Mouse (Mus musculus) bone marrow, adult 2 months (tissue): Measurements from ENCODE around the gene Il15ra. TPM values are rescaled to one million over a fixed set of nuclear protein-coding genes. Genes with fewer than 3 reads are reported as not detected.
A peak's percentile ranks its signal among the peaks of the same experiment; 100 is the strongest.
"Not testable (repeated sequence)": the region's sequence is repeated elsewhere in the genome, so short reads cannot be mapped to it uniquely, and the experiment has no call there.

ENCODE experiments used
- H3K27ac ChIP-seq: fragments of 200-500 bp; 2 replicates; pipeline ENCODE4 v1.5.1; 2012; ENCODE audit warnings: low read depth, mild to moderate bottlenecking, control low read depth, inconsistent platforms, low read length; ENCODE audit not compliant: control insufficient read depth, poor library complexity, insufficient read depth
- H3K4me1 ChIP-seq: fragments of 200-500 bp; 2 replicates; pipeline ENCODE4 v1.6.1; 2011; ENCODE audit warnings: low read length; ENCODE audit not compliant: control insufficient read depth, insufficient read depth
- H3K4me3 ChIP-seq: fragments of 200-500 bp; replicated peaks from 2 replicates; pipeline ENCODE3; 2011; ENCODE audit warnings: mild to moderate bottlenecking, low read depth, low read length, control low read depth; ENCODE audit not compliant: control insufficient read depth
- CTCF ChIP-seq: fragments of 200-500 bp; IDR thresholded peaks from 2 replicates; pipeline ENCODE4 v1.5.1; 2011; ENCODE audit warnings: low read length, control low read depth; ENCODE audit not compliant: control insufficient read depth, insufficient read depth
- POLR2A ChIP-seq: fragments of 200-500 bp; IDR thresholded peaks from 2 replicates; pipeline ENCODE4 v1.6.1; 2011; ENCODE audit warnings: low read depth, mild to moderate bottlenecking, control low read depth, low read length, borderline replicate concordance; ENCODE audit not compliant: control insufficient read depth
- WGBS: fragments of 180-500 bp; shearing (Covaris S2); methylation state at CpG from one replicate; pipeline ENCODE4 v1.1.7; 2018; 5-methylcytosine and 5-hydroxymethylcytosine counted together
- polyA plus RNA-seq: library from polyadenylated mRNA; stranded (reverse); fragments of >200 nt; gene quantifications from 2 replicates; pipeline ENCODE4 v1.2.4, GENCODE M21; 2011; ENCODE audit warnings: low replicate concordance; ENCODE audit not compliant: missing spikeins, insufficient read depth, insufficient read length

Il15ra gene
- polyA plus RNA-seq, 1 experiment: 10.4 TPM

DNA sequence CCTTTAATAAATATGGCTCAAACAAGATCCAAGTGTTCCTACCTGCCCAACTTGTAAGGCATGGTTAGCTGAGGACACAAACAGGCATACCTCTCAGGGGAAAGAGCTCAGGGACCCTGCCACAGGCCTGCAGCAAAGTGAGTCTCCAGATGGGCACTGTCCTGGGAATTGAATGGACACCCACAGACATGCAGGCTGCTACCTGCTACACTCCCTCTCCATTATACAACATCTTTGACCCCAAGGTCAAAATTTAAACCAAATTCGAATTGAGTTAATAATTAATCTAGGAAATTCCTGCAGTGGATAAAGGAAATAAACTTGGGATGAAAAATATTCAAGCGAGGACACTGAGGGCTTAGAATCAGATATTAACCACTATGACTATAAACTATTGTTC is 9.2 kb upstream of the Il15ra start:
- Histone ChIP-seq H3K4me3 (no peak overlapping the region), H3K4me1 (no peaks in the 10 kb centered on the region; the same call in 1 of the 2 replicates), H3K27ac (no peak overlapping the region)
- WGBS: 75% methylated on average over 2 of the region's 2 CpGs
- TF ChIP-seq POLR2A (no peak), CTCF (no peak)

DNA sequence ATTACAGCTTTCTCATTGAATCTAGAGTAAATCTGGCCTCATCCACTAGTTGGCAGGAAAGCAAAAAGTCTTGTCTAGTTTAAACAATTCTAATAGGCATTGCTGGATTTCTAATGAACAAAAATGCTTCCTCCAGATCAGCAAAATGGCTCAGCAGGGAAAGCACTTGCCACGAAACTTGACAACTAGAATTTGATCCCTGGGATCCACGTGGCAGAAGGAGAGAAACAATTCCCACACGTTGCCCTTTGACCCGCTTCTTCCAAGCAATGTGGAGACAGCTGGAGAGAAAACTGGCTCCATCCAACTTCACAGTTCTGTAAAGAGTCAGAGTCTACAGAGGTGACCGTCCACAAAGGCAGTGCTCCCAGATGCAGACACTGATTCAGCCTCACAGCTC is 6.1 kb upstream of the Il15ra start:
- Histone ChIP-seq H3K27ac (no peak overlapping the region), H3K4me1 (no peaks in the 10 kb centered on the region), H3K4me3 (no peak overlapping the region)
- TF ChIP-seq CTCF (no peak), POLR2A (no peak)
- 81% methylated on average over 5 of the region's 5 CpGs for WGBS

DNA sequence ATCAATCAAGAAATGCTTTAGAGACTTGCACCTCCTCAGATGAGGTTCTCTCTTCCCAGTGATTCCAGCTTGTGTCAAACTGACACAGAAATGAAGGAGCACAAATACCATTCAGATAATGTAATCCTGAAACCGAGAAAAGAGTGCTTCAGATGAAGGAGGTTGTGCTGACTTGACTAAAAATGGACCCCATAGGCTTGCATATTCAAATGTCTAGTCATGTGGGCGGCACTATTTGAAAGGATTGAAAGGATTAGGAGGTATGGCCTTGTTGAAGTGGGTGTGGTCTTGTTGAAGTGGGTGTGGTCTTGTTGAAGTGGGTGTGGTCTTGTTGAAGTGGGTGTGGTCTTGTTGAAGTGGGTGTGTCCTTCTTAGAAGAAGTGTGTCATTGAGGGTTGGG is 5.2 kb upstream of the Il15ra start:
- Histone ChIP-seq H3K4me3 (no peak overlapping the region), H3K4me1 (no peaks in the 10 kb centered on the region), H3K27ac (no peak overlapping the region)
- 89% methylated on average over 2 of the region's 2 CpGs for WGBS
- TF ChIP-seq POLR2A: no peak

DNA sequence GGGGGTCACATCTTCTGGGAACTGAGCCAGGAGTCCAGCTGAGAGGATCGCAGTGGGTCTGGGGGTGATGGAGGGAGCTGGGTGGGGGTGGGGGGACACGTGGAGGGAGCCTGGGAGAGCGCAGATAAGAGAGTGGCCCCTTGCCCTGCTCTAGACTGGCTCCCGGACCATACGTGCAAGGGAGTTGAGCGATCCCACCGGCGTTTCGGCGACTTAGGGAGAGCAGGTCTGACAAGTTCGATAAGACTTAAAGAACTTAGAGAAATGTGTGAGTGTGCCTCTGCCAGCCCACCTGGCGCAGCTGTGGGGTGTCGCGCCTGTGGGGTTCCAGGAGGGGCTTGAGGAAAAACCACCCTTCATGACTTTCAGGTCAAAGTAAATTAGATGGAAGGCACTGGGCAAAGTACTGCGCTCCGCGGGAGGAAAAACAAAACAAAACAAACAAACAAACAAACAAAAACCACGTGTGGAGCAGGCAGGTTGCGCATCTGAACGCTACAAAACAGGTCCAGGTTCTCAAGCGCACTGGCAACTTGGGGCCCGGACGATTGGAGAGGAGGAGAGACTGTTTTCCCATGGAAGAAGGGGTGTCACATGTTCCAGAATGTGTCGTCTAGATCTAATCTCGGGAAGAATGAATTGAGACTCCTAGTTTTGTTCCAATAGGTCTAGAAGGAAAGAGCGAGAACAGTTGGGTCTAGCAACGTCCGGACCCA is 1.1 kb downstream of the Il15ra start:
- Histone ChIP-seq H3K4me3 (peak overlapping the region; percentile 95), H3K4me1 (peaks cover 3% of the 10 kb centered on the region; the same call in 1 of the 2 replicates), H3K27ac (no peak overlapping the region)
- 8% methylated on average over 28 of the region's 28 CpGs for WGBS
- no peak for TF ChIP-seq POLR2A
- TF ChIP-seq CTCF: no peak

DNA sequence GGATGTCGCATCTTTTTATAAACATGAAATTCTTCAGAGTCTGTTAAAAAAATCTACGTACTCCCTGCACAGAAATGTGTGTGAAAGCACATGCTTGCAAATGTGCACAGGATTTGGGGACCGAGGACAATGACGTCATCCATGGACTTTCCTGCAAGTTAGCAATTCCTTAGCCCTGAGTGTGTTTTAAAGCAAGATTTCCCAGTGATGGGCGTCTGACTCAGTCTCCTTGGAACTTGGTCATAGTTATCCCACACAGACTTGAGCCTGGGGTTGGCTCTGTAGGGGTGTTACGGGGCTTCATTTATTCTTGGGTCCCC is 1.6 kb downstream of the Il15ra start:
- no peak overlapping the region for H3K4me3 ChIP-seq
- TF ChIP-seq POLR2A (no peak), CTCF (no peak)

DNA sequence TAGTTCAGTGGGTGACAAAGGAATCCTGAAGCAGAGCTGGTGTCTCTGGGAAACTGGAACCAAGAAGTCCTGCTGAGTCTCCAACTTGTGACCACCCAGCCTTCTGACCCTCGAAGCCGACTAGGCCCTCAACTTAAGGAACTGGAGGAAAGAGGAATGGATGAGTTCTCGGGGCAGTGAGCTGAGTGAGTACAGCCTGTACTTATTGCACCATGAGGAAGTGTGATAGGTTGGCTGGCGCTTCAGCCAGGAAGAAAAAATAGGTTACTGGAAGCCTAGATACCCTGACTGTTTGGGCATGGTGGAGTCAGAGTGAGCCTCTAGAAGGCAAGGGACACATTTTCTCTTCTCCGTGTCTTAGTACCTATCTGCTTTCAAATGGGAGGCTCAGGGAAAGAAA is 3.4 kb downstream of the Il15ra start:
- WGBS: 20% methylated on average over 5 of the region's 5 CpGs
- peaks cover 3% of the 10 kb centered on the region; the same call in 1 of the 2 replicates for H3K4me1 ChIP-seq
- no peak overlapping the region for H3K27ac ChIP-seq
- TF ChIP-seq POLR2A (no peak), CTCF (no peak)
- no peak overlapping the region for H3K4me3 ChIP-seq

More for the DNA sequence above, 1.6 kb downstream of the Il15ra start:
- Histone ChIP-seq H3K27ac (no peak overlapping the region), H3K4me1 (peaks cover 3% of the 10 kb centered on the region; the same call in 1 of the 2 replicates)
- 55% methylated on average over 6 of the region's 6 CpGs for WGBS

DNA sequence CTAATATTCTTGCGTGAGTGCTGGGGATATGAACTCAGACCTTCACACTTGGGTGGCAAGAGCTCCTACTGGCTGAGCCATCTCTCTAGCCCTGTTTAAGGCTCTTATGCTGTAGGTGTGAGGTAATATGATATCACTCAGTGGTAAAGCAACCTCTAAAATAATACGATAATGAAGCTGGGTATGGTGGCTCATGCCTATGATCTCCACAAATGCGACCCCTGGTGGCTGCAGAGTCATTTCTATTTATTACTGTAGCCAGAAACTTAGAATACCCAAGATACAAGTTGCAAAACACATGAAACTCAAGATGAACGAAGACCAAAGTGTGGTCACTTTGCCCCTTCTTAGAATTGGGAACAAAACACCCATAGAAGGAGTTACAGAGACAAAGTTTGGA is 5.0 kb downstream of the Il15ra start:
- WGBS: 36% methylated on average over 4 of the region's 4 CpGs
- not testable (repeated sequence) for H3K4me1 ChIP-seq, H3K4me3 ChIP-seq, H3K27ac ChIP-seq
- peak; percentile 40; the same call in 1 of the 2 replicates for TF ChIP-seq CTCF

DNA sequence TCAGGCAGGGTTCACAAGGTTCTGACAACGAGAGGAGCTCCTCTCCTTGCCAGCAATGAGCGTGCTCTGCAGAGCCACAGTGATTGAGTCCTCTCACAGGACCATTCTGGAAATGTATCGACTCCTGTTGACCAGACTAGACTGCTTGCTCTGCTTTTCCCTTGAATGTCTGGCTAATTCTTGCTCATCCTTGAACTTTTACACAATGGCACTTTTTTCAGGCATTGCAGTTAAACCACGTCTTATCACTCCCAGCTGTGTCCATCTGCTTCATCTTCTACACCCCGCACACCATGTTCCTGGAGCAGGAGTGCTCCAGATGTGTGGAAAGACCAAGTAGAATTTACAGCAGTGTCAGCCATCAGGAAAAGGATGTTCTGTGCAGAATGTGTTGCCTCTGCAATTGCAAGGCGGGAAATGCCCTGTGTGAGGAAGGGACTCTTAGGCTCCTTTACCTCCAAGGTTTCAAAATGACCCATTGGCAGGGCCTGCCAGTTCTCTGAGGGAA is 7.4 kb downstream of the Il15ra start:
- Histone ChIP-seq H3K27ac (no peak overlapping the region), H3K4me1 (peaks cover 3% of the 10 kb centered on the region; the same call in 1 of the 2 replicates), H3K4me3 (no peak overlapping the region)
- WGBS: 79% methylated on average over 6 of the region's 6 CpGs
- TF ChIP-seq CTCF (no peak), POLR2A (no peak)

DNA sequence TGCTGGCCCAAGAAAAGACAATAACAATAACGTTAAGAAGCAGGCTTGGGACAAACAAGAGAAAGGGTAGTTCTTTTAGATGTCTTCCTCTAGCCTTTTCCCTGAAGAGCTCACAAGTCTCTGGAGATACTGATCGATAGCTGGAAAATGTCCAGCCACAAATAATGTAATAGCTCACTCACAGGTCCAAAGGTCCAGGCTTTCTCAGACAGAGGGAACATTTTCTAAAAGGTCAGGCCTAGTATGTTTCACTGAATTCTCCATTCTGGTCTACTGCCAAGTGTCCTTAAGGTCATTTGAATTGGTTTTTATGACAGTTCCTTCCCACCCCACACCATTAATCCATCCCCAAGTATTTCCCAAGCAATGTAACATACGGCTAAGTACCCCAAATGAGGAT is 7.9 kb downstream of the Il15ra start:
- Histone ChIP-seq H3K27ac (no peak overlapping the region), H3K4me3 (no peak overlapping the region), H3K4me1 (peaks cover 3% of the 10 kb centered on the region; the same call in 1 of the 2 replicates)
- 69% methylated on average over 3 of the region's 3 CpGs for WGBS
- TF ChIP-seq CTCF (no peak), POLR2A (no peak)

DNA sequence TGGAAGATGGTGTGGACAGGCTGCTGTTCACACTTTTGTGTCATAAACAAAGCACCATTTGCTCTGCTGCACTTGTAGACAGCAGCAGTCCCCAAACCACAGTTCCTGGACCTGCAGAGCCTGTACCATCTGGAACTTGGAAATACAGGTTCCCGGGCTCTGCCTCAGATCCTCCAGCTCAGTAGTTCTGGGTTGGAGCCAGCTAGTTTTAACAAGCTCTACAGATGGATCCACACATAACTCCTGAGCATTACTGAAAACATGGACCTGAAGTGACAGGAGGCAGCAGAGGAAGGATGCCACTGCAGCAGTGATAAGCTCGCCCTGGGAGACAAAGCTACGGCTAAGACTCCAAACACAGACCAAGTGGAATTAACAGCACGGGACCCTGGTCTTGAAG is 9.4 kb downstream of the Il15ra start:
- H3K27ac ChIP-seq: no peak overlapping the region
- no peak overlapping the region for H3K4me3 ChIP-seq
- peaks cover 2% of the 10 kb centered on the region; the same call in 1 of the 2 replicates for H3K4me1 ChIP-seq
- WGBS: 84% methylated on average over 4 of the region's 4 CpGs
- TF ChIP-seq CTCF (no peak), POLR2A (no peak)
